Mouse (Mus musculus): Measurements from ENCODE around the gene 4930453N24Rik. TPM values are rescaled to one million over a fixed set of nuclear protein-coding genes. Genes with fewer than 3 reads are reported as not detected.

4930453N24Rik gene
- polyA plus RNA-seq, 1 experiment from 2014 or later, result 20.9 TPM

DNA sequence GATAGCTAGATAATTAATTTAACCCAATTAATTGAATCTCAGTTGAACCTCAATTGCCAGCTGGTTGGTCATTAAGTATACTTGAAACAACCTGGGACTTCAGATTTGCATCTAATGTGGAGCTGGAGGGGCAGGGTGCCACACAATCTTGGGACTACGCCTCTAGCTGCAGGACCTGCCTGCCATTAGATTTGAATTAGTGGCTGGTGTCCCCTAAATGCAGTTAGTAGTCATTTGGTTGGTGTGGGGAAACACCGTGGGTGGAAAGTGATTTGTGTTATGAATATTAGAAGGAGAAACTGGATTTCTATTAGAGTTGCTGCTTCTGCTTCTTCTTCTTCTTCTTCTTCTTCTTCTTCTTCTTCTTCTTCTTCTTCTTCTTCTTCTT is 464 bp upstream of the 4930453N24Rik start:
- no peaks in the 10 kb centered on the region; the same call in 1 of the 2 replicates for H3K4me1 ChIP-seq (replicated peaks; ENCODE audit: control insufficient read depth, insufficient read depth, low read length)
- peaks cover 9% of the 10 kb centered on the region; the same call in 1 of the 2 replicates for H3K36me3 ChIP-seq (ENCODE audit: control insufficient read depth, insufficient read depth, low read length)
- H3K9ac ChIP-seq (ENCODE audit: low read length), result no peak overlapping the region; the same call in 1 of the 2 replicates
- no peaks in the 10 kb centered on the region for H3K9me3 ChIP-seq (ENCODE audit: control insufficient read depth, low read length)
- H3K27ac ChIP-seq (ENCODE audit: low read depth), result peak overlapping the region; percentile 89; the same call in 1 of the 2 replicates
- no peak for DNase-seq (ENCODE audit: low spot score)
- WGBS, result 95% methylated on average over 2 of the region's 2 CpGs
- no peak for ATAC-seq (replicated peaks; ENCODE audit: low FRiP score, low TSS enrichment, low read depth)
- H3K4me3 ChIP-seq (ENCODE audit: low read depth, low read length), result peak overlapping the region; percentile 75
- no peaks in the 10 kb centered on the region for H3K27me3 ChIP-seq (replicated peaks; ENCODE audit: control insufficient read depth, insufficient read depth, low read length)
- peak overlapping the region; percentile 55 for H3K4me2 ChIP-seq (ENCODE audit: low read length)

DNA sequence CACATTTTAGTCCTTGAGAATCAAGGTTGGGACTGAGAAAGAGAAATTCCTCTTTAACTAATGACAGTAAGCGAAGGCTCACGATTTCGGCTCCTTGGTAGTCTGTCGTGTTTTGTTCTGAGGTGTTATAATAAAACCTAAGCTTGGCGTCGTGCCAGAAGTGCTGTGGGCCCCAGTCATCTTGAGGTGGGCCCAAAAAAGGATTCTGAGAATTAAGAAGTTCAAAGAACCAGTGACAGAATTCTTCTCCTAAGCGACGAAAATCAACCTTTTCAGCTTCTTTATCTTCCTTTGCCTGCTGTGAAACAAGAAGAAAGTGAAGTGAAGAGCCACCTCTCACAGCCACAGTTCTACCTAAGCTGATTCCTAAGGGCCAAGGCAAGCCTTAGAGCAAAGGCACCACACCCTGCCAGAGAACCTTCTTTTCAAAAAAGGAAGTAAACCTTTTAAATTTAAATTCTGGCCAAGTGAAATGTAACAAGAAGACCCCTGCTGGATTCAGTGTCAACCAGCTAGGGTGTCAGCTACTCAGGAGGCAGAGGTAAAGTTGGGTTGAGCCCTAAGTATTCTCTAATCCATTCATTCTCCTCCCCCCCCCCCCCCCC is 4.2 kb downstream of the 4930453N24Rik start:
- ATAC-seq (replicated peaks; ENCODE audit: low FRiP score, low TSS enrichment, low read depth), result no peak
- 91% methylated on average over 8 of the region's 8 CpGs for WGBS

DNA sequence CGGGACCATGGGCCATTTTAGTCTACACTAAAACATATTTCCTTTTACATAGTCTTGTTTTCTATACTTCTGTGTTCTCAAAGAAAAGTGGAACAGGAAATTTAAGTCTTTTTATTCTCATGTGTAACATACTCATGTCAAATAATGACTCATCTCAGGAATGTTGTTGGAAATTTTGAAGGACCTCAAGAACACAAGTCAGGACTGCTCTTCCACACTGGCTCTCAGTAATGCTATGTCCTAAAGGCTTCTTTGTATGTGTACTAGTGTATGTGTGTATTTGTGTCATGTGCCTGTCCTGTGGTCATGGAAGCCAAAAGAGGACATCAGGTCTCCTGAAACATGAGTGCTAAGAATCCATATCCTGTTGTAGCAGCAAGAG is 11.7 kb downstream of the 4930453N24Rik start:
- ATAC-seq (replicated peaks; ENCODE audit: low FRiP score, low TSS enrichment, low read depth) (no peak), DNase-seq (ENCODE audit: low spot score) (no peak)
- Histone ChIP-seq H3K4me3 (ENCODE audit: low read depth, low read length) (no peak overlapping the region), H3K27me3 (replicated peaks; ENCODE audit: control insufficient read depth, insufficient read depth, low read length) (no peaks in the 10 kb centered on the region), H3K36me3 (ENCODE audit: control insufficient read depth, insufficient read depth, low read length) (peaks cover 13% of the 10 kb centered on the region), H3K9me3 (ENCODE audit: control insufficient read depth, low read length) (peaks cover 10% of the 10 kb centered on the region; the same call in 1 of the 2 replicates), H3K4me1 (replicated peaks; ENCODE audit: control insufficient read depth, insufficient read depth, low read length) (no peaks in the 10 kb centered on the region), H3K9ac (ENCODE audit: low read length) (no peak overlapping the region), H3K27ac (ENCODE audit: low read depth) (no peak overlapping the region), H3K4me2 (ENCODE audit: low read length) (no peak overlapping the region)
- WGBS, result 73% methylated on average over 1 of the region's 1 CpGs

More for the DNA sequence above, 4.2 kb downstream of the 4930453N24Rik start:
- Histone ChIP-seq H3K4me3 (ENCODE audit: low read depth, low read length) (no peak overlapping the region), H3K4me2 (ENCODE audit: low read length) (no peak overlapping the region), H3K27me3 (replicated peaks; ENCODE audit: control insufficient read depth, insufficient read depth, low read length) (no peaks in the 10 kb centered on the region), H3K27ac (ENCODE audit: low read depth) (no peak overlapping the region), H3K9me3 (ENCODE audit: control insufficient read depth, low read length) (peaks cover 10% of the 10 kb centered on the region; the same call in 1 of the 2 replicates), H3K9ac (ENCODE audit: low read length) (no peak overlapping the region), H3K4me1 (replicated peaks; ENCODE audit: control insufficient read depth, insufficient read depth, low read length) (no peaks in the 10 kb centered on the region; the same call in 1 of the 2 replicates), H3K36me3 (ENCODE audit: control insufficient read depth, insufficient read depth, low read length) (peaks cover 44% of the 10 kb centered on the region)
- no peak for DNase-seq (ENCODE audit: low spot score)

DNA sequence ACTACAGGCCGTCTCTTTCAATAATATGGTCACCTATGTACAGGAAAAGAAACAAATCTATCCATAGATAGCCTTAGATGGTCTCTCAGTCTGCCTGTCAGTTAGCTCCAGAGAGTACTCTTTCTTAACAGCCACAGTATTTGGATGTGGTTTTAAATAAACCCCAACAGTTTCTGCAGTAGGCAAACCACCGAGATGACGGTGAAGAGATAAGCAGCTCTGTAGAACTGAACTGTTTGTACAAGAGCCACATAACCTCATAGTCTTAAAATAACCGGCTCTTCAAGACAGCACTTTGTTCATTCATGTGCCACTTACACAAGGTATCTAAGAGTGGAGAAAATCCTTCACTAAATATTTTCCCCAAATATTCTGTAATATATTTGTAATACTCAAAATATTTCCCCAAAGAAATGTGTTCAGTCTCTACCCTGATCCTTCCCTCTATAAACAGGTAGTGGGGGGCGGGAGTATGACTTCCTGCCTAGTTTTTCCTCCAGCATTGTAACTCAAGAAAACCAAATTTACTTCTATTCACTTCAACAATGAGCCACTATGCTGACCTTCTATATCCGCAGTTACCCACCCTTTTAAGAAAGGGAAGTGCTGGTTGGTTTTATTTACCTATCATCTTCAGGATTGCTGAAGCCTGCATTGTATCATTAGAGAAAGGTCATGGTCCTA is 12.3 kb downstream of the 4930453N24Rik start:
- Histone ChIP-seq H3K36me3 (ENCODE audit: control insufficient read depth, insufficient read depth, low read length) (peaks cover 10% of the 10 kb centered on the region), H3K4me2 (ENCODE audit: low read length) (no peak overlapping the region), H3K9ac (ENCODE audit: low read length) (no peak overlapping the region), H3K9me3 (ENCODE audit: control insufficient read depth, low read length) (peaks cover 9% of the 10 kb centered on the region; the same call in 1 of the 2 replicates), H3K27ac (ENCODE audit: low read depth) (no peak overlapping the region), H3K4me3 (ENCODE audit: low read depth, low read length) (no peak overlapping the region), H3K27me3 (replicated peaks; ENCODE audit: control insufficient read depth, insufficient read depth, low read length) (no peaks in the 10 kb centered on the region), H3K4me1 (replicated peaks; ENCODE audit: control insufficient read depth, insufficient read depth, low read length) (no peaks in the 10 kb centered on the region)
- DNase-seq (ENCODE audit: low spot score), result no peak
- 62% methylated on average over 6 of the region's 6 CpGs for WGBS
- no peak for ATAC-seq (replicated peaks; ENCODE audit: low FRiP score, low TSS enrichment, low read depth)

DNA sequence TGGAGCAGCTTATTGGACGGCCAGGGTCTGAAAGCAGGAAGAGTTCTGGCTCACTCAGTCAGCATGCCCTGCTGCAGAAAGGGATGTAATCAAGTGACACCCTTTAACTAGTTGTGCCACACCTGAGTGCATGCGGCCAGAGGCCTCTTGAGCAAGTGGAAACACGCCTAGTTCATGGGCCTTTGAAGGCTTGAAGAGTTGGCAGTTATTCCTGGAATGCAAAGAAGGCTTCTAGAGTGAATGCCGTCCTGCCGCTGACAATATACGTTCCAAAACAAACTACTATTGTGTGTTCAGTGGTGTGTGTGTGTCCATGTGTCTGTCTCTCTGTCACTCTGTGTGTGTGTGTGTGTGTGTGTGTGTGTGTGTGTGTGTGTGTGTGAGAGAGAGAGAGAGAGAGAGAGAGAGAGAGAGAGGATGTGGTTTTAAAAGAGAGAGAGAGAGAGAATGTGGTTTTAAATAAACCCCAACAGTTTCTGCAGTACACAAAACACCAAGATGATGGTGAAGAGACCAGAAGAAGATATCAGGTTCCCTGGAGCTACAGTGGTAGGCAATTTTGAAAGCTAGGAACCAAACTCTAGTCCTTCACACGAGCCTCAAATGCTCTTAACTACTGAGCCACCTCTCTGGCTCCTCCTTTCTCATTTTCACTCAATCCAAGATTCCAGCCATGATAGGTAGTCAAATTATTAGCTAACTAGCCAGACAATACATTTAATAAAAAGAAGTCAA is 13.1 kb downstream of the 4930453N24Rik start:
- H3K4me2 ChIP-seq (ENCODE audit: low read length), result no peak overlapping the region
- DNase-seq (ENCODE audit: low spot score) (no peak), ATAC-seq (replicated peaks; ENCODE audit: low FRiP score, low TSS enrichment, low read depth) (no peak)
- no peaks in the 10 kb centered on the region for H3K27me3 ChIP-seq (replicated peaks; ENCODE audit: control insufficient read depth, insufficient read depth, low read length)
- H3K4me3 ChIP-seq (ENCODE audit: low read depth, low read length), result no peak overlapping the region
- no peaks in the 10 kb centered on the region for H3K4me1 ChIP-seq (replicated peaks; ENCODE audit: control insufficient read depth, insufficient read depth, low read length)
- peaks cover 1% of the 10 kb centered on the region for H3K36me3 ChIP-seq (ENCODE audit: control insufficient read depth, insufficient read depth, low read length)
- H3K9ac ChIP-seq (ENCODE audit: low read length), result no peak overlapping the region
- H3K27ac ChIP-seq (ENCODE audit: low read depth), result no peak overlapping the region
- 91% methylated on average over 7 of the region's 7 CpGs for WGBS
- peaks cover 2% of the 10 kb centered on the region; the same call in 1 of the 2 replicates for H3K9me3 ChIP-seq (ENCODE audit: control insufficient read depth, low read length)

DNA sequence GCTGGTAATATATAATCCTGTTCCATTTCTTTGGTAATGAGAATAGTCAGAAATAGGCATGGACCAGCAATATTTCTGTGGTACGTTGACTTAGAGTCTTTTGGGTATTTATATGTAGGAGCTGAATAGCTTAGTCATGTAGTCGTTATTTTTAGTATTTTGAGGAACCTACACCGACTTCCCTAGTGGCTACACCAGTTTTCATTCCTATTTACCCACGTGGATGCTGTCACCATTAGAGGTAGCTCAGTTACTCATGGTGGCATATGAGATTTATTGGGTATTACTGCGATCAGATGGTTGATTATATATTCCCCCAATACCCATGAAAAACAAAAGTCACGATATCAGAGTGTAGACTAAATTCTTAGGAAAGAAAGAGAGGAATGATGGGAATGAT is 14.6 kb downstream of the 4930453N24Rik start:
- H3K9ac ChIP-seq (ENCODE audit: low read length), result no peak overlapping the region
- no peaks in the 10 kb centered on the region for H3K4me1 ChIP-seq (replicated peaks; ENCODE audit: control insufficient read depth, insufficient read depth, low read length)
- no peak for DNase-seq (ENCODE audit: low spot score)
- no peaks in the 10 kb centered on the region for H3K27me3 ChIP-seq (replicated peaks; ENCODE audit: control insufficient read depth, insufficient read depth, low read length)
- no peak overlapping the region for H3K27ac ChIP-seq (ENCODE audit: low read depth)
- 81% methylated on average over 6 of the region's 6 CpGs for WGBS
- H3K9me3 ChIP-seq (ENCODE audit: control insufficient read depth, low read length), result no peaks in the 10 kb centered on the region
- H3K4me3 ChIP-seq (ENCODE audit: low read depth, low read length), result no peak overlapping the region
- H3K36me3 ChIP-seq (ENCODE audit: control insufficient read depth, insufficient read depth, low read length), result no peaks in the 10 kb centered on the region
- no peak for ATAC-seq (replicated peaks; ENCODE audit: low FRiP score, low TSS enrichment, low read depth)
- H3K4me2 ChIP-seq (ENCODE audit: low read length), result no peak overlapping the region

DNA sequence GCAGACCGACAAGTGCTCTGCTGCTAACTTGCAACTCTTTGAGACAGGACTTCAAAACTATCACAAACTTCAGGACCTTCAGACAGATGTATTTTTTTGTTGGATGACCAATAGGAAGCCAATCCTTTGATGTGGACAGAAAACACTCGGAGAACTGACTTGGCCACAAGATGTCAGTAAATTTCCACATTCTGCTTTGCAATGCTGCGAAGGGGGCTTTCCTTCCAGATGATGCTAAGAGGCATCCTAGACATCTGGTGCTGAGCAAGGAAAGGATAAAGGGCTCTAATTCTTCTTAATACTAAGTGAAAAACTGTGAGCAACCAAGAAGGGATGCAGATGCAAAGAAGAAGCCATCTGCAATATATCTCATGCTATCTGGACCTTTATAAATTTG is 16.2 kb downstream of the 4930453N24Rik start:
- no peak overlapping the region for H3K4me3 ChIP-seq (ENCODE audit: low read depth, low read length)
- H3K4me2 ChIP-seq (ENCODE audit: low read length), result no peak overlapping the region
- no peaks in the 10 kb centered on the region for H3K9me3 ChIP-seq (ENCODE audit: control insufficient read depth, low read length)
- DNase-seq (ENCODE audit: low spot score), result no peak
- H3K27ac ChIP-seq (ENCODE audit: low read depth), result no peak overlapping the region
- no peaks in the 10 kb centered on the region for H3K4me1 ChIP-seq (replicated peaks; ENCODE audit: control insufficient read depth, insufficient read depth, low read length)
- no peaks in the 10 kb centered on the region for H3K27me3 ChIP-seq (replicated peaks; ENCODE audit: control insufficient read depth, insufficient read depth, low read length)
- no peak for ATAC-seq (replicated peaks; ENCODE audit: low FRiP score, low TSS enrichment, low read depth)
- 36% methylated on average over 3 of the region's 3 CpGs for WGBS
- H3K36me3 ChIP-seq (ENCODE audit: control insufficient read depth, insufficient read depth, low read length), result no peaks in the 10 kb centered on the region
- H3K9ac ChIP-seq (ENCODE audit: low read length), result no peak overlapping the region

DNA sequence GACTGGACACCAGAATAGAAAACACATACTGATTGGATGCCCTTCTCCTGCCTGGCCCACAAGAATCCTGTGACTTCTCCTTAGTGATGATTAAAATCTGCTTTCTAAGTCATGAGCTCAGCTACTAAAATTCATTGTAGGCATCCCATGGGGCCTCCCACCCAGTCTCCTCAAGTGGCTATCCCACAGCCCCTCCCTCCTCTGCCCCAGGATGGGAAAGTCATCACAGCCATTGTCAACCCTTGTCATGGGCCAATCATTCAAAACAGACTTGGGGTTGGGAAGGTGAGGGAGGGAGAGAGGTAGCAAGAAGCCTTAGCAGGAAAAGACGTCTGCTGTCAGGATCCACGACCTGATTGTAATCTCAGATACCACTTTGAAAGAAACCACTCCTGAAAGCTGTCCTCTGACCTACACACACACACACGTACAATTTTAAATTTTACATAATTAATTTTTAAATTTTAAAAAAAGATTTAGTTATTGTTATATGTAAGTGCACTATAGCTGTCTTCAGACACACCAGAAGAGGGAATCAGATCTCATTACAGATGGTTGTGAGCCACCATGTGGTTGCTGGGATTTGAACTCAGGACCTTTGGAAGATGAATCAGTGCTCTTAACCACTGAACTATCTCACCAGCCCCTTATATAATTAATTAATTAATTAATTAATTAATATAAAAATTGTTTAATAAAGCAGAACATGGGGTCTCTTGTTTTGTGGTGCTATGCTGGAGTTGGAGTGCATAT is 16.8 kb downstream of the 4930453N24Rik start:
- Histone ChIP-seq H3K9me3 (ENCODE audit: control insufficient read depth, low read length) (no peaks in the 10 kb centered on the region), H3K4me1 (replicated peaks; ENCODE audit: control insufficient read depth, insufficient read depth, low read length) (no peaks in the 10 kb centered on the region), H3K27me3 (replicated peaks; ENCODE audit: control insufficient read depth, insufficient read depth, low read length) (no peaks in the 10 kb centered on the region), H3K4me3 (ENCODE audit: low read depth, low read length) (no peak overlapping the region), H3K27ac (ENCODE audit: low read depth) (no peak overlapping the region), H3K36me3 (ENCODE audit: control insufficient read depth, insufficient read depth, low read length) (no peaks in the 10 kb centered on the region), H3K9ac (ENCODE audit: low read length) (no peak overlapping the region), H3K4me2 (ENCODE audit: low read length) (no peak overlapping the region)
- WGBS, result 60% methylated on average over 3 of the region's 3 CpGs
- DNase-seq (ENCODE audit: low spot score) (no peak), ATAC-seq (replicated peaks; ENCODE audit: low FRiP score, low TSS enrichment, low read depth) (no peak)

Measured in intestine, embryonic 14.5 days (tissue).